Mouse (Mus musculus) midbrain, embryonic 14.5 days (tissue): ENCODE data around the gene Lif. TPM values are rescaled to one million over a fixed set of nuclear protein-coding genes. Genes with fewer than 3 reads are reported as not detected.

ENCODE experiments used
- ATAC-seq: fragments of 200-750 bp; cut with Nextera tagmentation; 2 replicates; pipeline ENCODE4 v1.8.0; 2017; ENCODE audit warnings: moderate number of reproducible peaks, moderate library complexity; ENCODE audit not compliant: low FRiP score, low TSS enrichment
- DNase-seq: peaks from one replicate; pipeline ENCODE4 v3.0.0-alpha.2; 2015
- H3K27ac ChIP-seq: fragments of 300-500 bp; sonication (generic); replicated peaks from 2 replicates; pipeline ENCODE4 v1.5.1; 2014; ENCODE audit warnings: mild to moderate bottlenecking, low read depth, low read length, moderate library complexity
- H3K27me3 ChIP-seq: fragments of 300-500 bp; sonication (generic); 2 replicates; pipeline ENCODE4 v1.6.1; 2014; ENCODE audit warnings: low read length, control low read depth, mixed read lengths; ENCODE audit not compliant: control insufficient read depth, insufficient read depth
- H3K36me3 ChIP-seq: fragments of 300-500 bp; sonication (generic); 2 replicates; pipeline ENCODE4 v1.6.1; 2014; ENCODE audit warnings: low read length, control low read depth; ENCODE audit not compliant: control insufficient read depth, insufficient read depth
- H3K4me1 ChIP-seq: fragments of 300-500 bp; sonication (generic); 2 replicates; pipeline ENCODE4 v1.6.1; 2014; ENCODE audit warnings: mild to moderate bottlenecking, antibody characterized with exemption, low read length, control low read depth; ENCODE audit not compliant: control insufficient read depth, insufficient read depth
- H3K4me2 ChIP-seq: fragments of 300-500 bp; sonication (generic); 2 replicates; pipeline ENCODE4 v1.6.1; 2014; ENCODE audit warnings: mild to moderate bottlenecking, low read length, moderate library complexity
- H3K4me3 ChIP-seq: fragments of 300-500 bp; sonication (generic); replicated peaks from 2 replicates; pipeline ENCODE4 v1.5.1; 2014; ENCODE audit warnings: low read depth, low read length
- H3K9ac ChIP-seq: fragments of 300-500 bp; sonication (generic); replicated peaks from 2 replicates; pipeline ENCODE4 v1.6.1; 2014; ENCODE audit warnings: mild to moderate bottlenecking, low read length, moderate library complexity
- H3K9me3 ChIP-seq: fragments of 300-500 bp; sonication (generic); 2 replicates; pipeline ENCODE4 v1.6.1; 2016; ENCODE audit warnings: low read length, control low read depth, mixed read lengths; ENCODE audit not compliant: control insufficient read depth
- WGBS: fragments of 180-500 bp; shearing (Covaris S2); extraction: QIAGEN DNeasy Blood & Tissue Kit; methylation state at CpG from one replicate; pipeline ENCODE4 v1.1.7; 2014; 5-methylcytosine and 5-hydroxymethylcytosine counted together
- polyA plus RNA-seq: library from polyadenylated mRNA; unstranded; fragments of >200 nt; fragmentation: Nextera tagmentation; extraction: Ambion mirVana; gene quantifications from 2 replicates; pipeline ENCODE4 v1.2.1, GENCODE M21; 2014

Lif gene
- polyA plus RNA-seq, 1 experiment from 2014 or later = not detected

DNA sequence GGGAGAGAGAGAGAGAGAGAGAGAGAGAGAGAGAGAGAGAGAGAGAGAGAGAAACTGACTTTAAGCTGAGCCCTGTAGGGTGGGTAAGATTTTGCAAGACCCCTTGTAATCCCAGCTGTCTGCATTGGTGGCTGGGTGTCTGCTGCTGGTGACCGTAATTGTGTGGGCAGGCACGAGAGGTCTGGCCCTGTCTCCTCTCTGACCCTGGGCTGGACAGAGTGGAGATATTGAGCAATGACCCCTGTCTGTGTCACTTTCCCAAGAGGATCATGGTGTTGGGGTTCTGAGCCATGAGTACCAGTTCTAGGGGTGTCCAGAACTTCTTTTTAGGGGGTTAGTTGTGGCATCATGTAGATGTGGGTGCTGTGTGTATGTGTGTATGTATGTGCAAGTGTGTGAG lies 33.1 kb upstream of the Lif start:
- 45% methylated on average over 2 of the region's 2 CpGs for WGBS
- Histone ChIP-seq H3K27me3 (peaks cover 3% of the 10 kb centered on the region; the same call in 1 of the 2 replicates), H3K27ac (no peak overlapping the region), H3K4me3 (no peak overlapping the region), H3K4me1 (no peaks in the 10 kb centered on the region), H3K4me2 (no peak overlapping the region), H3K9ac (no peak overlapping the region), H3K36me3 (no peaks in the 10 kb centered on the region), H3K9me3 (no peaks in the 10 kb centered on the region)
- ATAC-seq (no peak), DNase-seq (no peak)

DNA sequence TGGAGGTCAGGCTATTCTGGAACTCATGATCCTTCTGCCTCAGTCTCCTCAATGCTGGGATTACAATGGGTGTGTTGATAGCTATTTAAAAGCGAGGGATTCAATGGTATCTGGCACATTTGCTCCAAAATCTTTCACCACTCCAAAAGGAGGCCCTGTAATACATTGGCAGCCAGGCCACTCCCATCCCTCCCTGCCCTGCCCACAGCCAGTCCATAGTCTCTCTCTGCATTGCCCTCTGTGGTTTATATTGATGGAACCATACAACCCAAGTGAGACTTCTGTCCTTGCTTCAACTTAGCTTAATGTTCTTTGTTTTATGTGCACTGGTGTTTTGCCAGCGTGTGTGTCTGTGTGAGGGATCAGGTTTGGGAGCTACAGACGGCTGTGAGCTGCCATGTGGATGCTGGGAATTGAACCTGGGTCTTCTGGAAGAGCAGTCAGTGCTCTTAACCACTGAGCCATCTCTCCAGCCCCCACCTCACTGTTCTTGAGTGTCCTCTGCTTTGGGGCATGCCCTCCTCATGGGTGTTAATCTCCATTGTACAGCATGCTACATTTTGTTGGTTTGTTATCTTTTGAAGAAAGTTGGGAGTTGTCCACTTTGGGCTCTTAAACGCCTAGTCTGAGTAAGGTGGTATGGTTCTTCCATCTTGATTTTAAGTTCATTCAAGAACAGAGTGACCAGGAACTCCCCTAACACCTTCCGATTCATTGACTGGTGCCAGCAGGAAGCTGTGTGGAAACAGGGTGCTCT lies 30.6 kb upstream of the Lif start:
- no peak for DNase-seq
- no peak for ATAC-seq
- 85% methylated on average over 5 of the region's 5 CpGs for WGBS

DNA sequence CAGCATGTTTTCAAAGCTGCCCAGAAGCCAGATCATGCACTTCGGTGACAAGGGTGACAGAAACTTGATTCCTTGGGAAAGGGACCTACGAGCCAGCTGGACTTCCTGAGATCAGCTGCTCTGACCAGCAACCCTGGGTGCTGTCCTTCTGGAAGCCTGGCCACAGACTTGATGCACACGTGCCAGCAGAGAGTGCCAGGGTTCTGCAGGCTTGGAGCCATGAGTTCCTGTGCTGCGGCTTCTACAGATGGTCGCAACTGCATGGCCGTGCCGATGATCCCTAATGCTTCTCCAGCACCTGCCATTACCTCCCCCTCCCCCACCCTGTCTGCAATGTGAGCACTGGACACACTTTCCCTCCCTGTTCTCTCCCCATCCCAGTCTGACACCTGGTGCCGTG lies 28.9 kb upstream of the Lif start:
- no peak for ATAC-seq
- DNase-seq = peak; percentile 17

More for the DNA sequence above, 30.6 kb upstream of the Lif start:
- Histone ChIP-seq H3K9ac (no peak overlapping the region), H3K4me2 (no peak overlapping the region), H3K4me1 (no peaks in the 10 kb centered on the region), H3K27me3 (no peaks in the 10 kb centered on the region), H3K36me3 (no peaks in the 10 kb centered on the region), H3K9me3 (no peaks in the 10 kb centered on the region), H3K27ac (no peak overlapping the region), H3K4me3 (no peak overlapping the region)

DNA sequence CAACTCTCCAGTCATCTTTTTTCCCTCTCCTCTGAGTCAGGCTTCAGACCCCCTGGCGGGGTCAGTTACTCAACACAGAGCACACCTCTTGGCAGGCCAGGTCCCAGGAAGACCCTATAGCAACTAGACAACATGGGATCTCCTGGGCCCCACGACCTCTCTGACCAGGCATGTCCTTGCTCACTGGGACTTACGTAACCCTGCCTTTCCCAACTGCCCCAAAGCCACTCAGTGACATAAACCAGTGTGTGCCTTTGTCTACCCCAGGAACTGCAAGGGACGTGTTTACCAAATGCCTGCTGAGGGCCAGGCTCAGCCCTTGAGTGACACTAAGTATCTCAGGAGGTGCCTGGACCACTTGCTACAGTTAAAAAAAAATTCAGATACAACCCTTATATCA lies 27.5 kb upstream of the Lif start:
- Histone ChIP-seq H3K4me2 (no peak overlapping the region), H3K27me3 (no peaks in the 10 kb centered on the region), H3K27ac (no peak overlapping the region), H3K9ac (no peak overlapping the region), H3K9me3 (no peaks in the 10 kb centered on the region), H3K36me3 (no peaks in the 10 kb centered on the region), H3K4me3 (no peak overlapping the region), H3K4me1 (no peaks in the 10 kb centered on the region)
- WGBS = 59% methylated on average over 4 of the region's 4 CpGs
- ATAC-seq (no peak), DNase-seq (no peak)

More for the DNA sequence above, 28.9 kb upstream of the Lif start:
- Histone ChIP-seq H3K27ac (no peak overlapping the region), H3K9me3 (no peaks in the 10 kb centered on the region), H3K4me1 (no peaks in the 10 kb centered on the region), H3K36me3 (no peaks in the 10 kb centered on the region), H3K9ac (no peak overlapping the region), H3K27me3 (no peaks in the 10 kb centered on the region), H3K4me3 (no peak overlapping the region), H3K4me2 (no peak overlapping the region)
- 58% methylated on average over 8 of the region's 8 CpGs for WGBS

DNA sequence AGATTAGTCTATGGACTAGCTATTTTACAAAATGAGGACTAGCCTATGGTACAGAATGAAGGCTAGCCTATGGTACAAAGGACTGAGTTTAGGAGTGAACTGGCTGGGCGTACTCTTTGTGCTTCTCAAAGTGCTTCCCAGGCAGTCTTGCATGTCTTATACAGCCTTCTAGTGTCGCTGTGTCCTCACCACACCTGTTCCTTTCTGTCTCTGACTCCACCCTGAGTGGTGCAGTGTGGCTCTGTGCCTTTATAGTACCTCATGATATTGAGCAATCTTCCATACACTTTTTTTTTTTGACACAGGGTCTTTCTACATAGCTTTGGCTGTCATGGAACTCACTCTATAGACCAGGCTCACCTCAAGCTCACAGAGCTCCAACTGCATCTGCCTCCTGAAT lies 25.9 kb upstream of the Lif start:
- H3K4me3 ChIP-seq = no peak overlapping the region
- H3K27me3 ChIP-seq = no peaks in the 10 kb centered on the region
- 90% methylated on average over 2 of the region's 2 CpGs for WGBS
- no peaks in the 10 kb centered on the region for H3K36me3 ChIP-seq
- DNase-seq (no peak), ATAC-seq (no peak)
- H3K9ac ChIP-seq = no peak overlapping the region
- no peak overlapping the region for H3K4me2 ChIP-seq
- no peak overlapping the region for H3K27ac ChIP-seq
- H3K4me1 ChIP-seq = no peaks in the 10 kb centered on the region
- H3K9me3 ChIP-seq = no peaks in the 10 kb centered on the region

DNA sequence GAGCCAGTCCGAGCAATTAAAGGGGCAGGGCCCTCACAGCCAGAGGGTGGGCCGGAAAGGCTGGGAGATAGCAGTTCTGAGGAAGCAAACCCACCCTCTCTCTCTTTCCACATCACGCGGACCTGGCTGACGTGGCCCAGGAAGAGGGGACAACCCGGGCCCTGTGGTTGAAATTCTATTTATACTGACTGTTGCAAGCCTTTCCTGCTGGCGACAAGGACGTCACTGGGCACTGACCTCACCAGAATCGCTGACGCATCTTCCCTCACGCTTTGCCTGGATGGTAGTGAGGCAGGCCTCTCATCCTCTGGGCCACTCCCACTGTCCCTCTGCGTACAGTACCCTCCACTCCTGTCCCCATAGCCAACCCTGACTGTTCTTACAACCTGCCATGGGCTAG lies 24.7 kb upstream of the Lif start:
- Histone ChIP-seq H3K9ac (no peak overlapping the region), H3K4me3 (no peak overlapping the region), H3K4me1 (no peaks in the 10 kb centered on the region), H3K27me3 (no peaks in the 10 kb centered on the region), H3K9me3 (no peaks in the 10 kb centered on the region), H3K4me2 (no peak overlapping the region), H3K27ac (no peak overlapping the region), H3K36me3 (no peaks in the 10 kb centered on the region)
- DNase-seq (no peak), ATAC-seq (no peak)
- WGBS = 70% methylated on average over 12 of the region's 12 CpGs

DNA sequence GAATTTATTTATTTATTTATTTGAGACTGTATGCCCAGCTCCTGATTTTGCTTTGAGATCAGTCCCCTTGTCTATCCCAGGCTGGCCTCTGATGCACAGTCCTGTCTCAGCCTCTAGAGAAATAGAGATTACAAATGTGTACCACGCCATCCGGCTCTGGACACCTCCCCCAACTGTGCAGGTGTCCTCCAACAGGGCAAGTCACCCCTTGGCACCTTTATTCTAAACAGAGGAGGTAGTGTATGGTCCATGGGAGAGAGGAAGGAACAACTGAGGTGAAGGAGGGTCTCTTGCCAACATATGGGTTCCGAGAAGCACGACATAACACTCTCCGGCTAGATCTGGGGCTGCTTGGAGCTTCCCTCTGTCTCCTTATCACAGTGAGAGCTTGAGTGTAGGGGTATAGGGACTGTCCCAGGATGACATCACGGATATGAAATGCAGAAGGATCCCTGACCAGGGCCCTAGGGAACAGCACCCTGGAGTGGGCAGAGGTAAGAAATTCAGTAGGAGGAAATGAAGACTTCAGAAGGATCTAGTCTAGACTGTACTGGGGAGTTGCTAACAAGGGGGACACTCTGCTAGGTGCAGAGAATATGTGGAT lies 22.2 kb upstream of the Lif start:
- Histone ChIP-seq H3K36me3 (no peaks in the 10 kb centered on the region), H3K4me3 (no peak overlapping the region), H3K9ac (no peak overlapping the region), H3K4me2 (no peak overlapping the region), H3K9me3 (no peaks in the 10 kb centered on the region), H3K4me1 (no peaks in the 10 kb centered on the region), H3K27ac (no peak overlapping the region), H3K27me3 (no peaks in the 10 kb centered on the region)
- ATAC-seq (no peak), DNase-seq (no peak)
- WGBS = 86% methylated on average over 6 of the region's 6 CpGs

DNA sequence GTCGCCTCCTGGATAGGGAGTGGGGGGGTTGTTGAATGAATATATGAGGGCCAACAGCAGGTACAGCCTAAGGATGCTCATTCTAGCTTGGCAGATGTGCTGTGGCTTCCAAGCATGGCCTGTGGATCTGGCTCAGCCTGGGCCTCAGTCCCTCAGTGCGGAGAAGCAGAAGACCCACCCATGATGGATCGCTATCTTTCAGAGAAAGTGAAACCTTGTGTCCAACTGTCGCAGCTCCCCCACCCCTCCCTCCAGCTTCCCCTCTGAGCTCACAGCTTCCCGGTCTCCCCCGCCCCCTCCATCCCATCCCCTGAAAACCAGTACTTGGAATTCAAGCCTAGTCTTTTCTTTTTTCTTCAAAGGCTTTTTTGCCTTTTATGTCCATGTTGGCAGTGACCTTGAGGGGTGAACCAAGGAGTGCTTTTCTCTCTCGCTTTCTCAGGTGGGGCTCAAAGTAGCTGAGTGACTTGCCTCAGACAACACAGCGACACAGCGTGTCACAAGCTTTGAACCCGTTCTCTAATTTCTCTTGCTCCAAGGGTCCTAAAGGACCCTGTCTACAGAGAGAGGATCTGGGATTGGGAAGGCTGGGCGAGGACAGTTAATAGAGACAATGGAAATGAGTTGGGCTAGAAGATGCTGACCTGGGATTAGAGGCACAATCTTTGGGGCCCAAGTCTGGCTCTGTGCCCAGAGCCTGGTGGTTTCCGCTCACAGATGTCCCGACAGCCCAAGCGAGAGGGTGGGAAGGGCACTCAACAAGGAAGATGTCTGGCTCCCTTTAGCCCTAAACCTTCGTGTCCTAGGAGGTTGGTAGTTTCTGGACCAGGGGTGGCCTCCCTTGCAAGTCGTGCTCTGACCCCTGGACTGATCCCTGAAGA lies 21.5 kb upstream of the Lif start, which contains the start of gene Osm:
Gene Osm, plus strand, starts transcription at position 756 of the 881 bp plus-strand sequence.
- Histone ChIP-seq H3K27me3 (no peaks in the 10 kb centered on the region), H3K36me3 (no peaks in the 10 kb centered on the region), H3K27ac (no peak within 1 kb of the TSS), H3K9me3 (no peaks in the 10 kb centered on the region), H3K9ac (no peak within 1 kb of the TSS), H3K4me2 (no peak within 1 kb of the TSS), H3K4me1 (no peaks in the 10 kb centered on the region), H3K4me3 (no peak within 1 kb of the TSS)
- WGBS = 68% methylated on average over 16 of the region's 16 CpGs
- no peak for DNase-seq
- no peak for ATAC-seq
